Mouse (Mus musculus): ENCODE results near the gene Omd. TPM values are rescaled to one million over a fixed set of nuclear protein-coding genes. Genes with fewer than 3 reads are reported as not detected.
"Not testable (repeated sequence)": the region's sequence is repeated elsewhere in the genome, so short reads cannot be mapped to it uniquely, and the experiment has no call there.

Omd gene
- polyA plus RNA-seq, 1 experiment from 2014 or later, result 12.8 TPM

DNA sequence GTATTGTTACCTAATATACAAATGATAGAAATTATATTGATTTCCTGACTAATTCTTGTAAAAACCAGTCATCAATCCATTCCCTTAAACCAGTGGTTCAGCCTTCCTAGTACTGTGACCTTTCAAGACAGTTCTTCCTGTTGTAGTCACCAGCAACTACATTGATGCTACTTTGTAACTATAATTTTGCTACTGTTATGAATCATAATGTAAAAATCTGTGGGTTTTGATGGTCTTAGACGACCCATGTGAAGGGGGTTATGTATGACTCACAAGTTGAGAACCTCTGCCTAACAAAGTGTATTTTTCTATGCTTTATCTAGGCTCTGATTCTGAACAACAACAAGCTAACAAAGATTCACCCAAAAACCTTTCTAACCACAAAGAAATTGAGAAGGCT lies 25.3 kb upstream of the Omd start:
- in situ Hi-C loops (cut with MboI; ENCODE audit: low pct_unique_long_range_greater_than_20kb), result no loop called here
- TF ChIP-seq CTCF (IDR thresholded peaks at IDR 0.05), result no peak
- CTCF ChIA-PET, result interaction anchor here (2.4 kb wide), 1 partner anchor 87 kb away, joined by 8 read pairs; no protein-coding TSS in a partner anchor
- POLR2A ChIA-PET, result interaction anchor here (1.2 kb wide), 1 partner anchor 8 kb away, joined by 3 read pairs; no protein-coding TSS in a partner anchor
- DNase-seq (ENCODE audit: low read depth, low spot score), result no peak
- H3K27me3 ChIP-seq, result no peaks in the 10 kb centered on the region
- ATAC-seq, result no peak

DNA sequence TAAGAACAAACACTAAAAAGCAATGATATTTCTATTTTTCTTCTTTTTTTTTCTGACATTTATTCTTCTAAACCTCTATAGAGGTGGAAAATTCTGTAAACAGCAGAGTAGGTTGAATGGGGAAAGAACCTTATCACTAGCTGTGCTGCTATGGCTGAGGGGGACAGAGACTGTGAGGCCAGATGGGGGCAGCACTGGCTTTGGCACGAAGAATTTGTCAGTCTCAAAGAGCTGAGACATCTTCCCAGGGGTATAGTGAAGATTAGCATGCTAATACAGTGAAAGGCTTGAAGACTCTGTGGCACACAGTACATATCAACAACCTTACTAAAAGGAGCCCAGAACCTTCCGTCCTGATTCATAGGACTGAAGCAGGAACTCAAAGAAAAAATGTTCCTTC lies 23.1 kb upstream of the Omd start:
- in situ Hi-C loops (cut with MboI; ENCODE audit: low pct_unique_long_range_greater_than_20kb), result no loop called here
- H3K27me3 ChIP-seq, result no peaks in the 10 kb centered on the region
- peak; percentile 90 for TF ChIP-seq CTCF (IDR thresholded peaks at IDR 0.05)
- ATAC-seq (peak; percentile 69), DNase-seq (ENCODE audit: low read depth, low spot score) (no peak)
- POLR2A ChIA-PET, result no interaction called here
- CTCF ChIA-PET, result interaction anchor here (1.1 to 2.2 kb wide), 3 partner anchors 9 to 110 kb away, joined by 4 to 8 read pairs (median 5); no protein-coding TSS in a partner anchor

- no peaks in the 10 kb centered on the region for H3K27me3 ChIP-seq
- no peak for TF ChIP-seq CTCF (IDR thresholded peaks at IDR 0.05)
- POLR2A ChIA-PET, result no interaction called here
- in situ Hi-C loops (cut with MboI; ENCODE audit: low pct_unique_long_range_greater_than_20kb), result loop anchor here (5.0 kb wide), 1 partner anchor 81 kb away; no protein-coding TSS in a partner anchor
- CTCF ChIA-PET, result interaction anchor here (1.1 to 3.1 kb wide), 7 partner anchors 10 to 112 kb away, joined by 3 to 9 read pairs (median 5); no protein-coding TSS in a partner anchor
- no peak for ATAC-seq
- no peak for DNase-seq (ENCODE audit: low read depth, low spot score)
Observed at GRCm38 (mm10) chr13:49560886-49561285, 21.4 kb upstream of the Omd start.

- TF ChIP-seq CTCF (IDR thresholded peaks at IDR 0.05), result peak; percentile 25
- no peak for DNase-seq (ENCODE audit: low read depth, low spot score)
Observed at GRCm38 (mm10) chr13:49564347-49564746, 17.9 kb upstream of the Omd start.

DNA sequence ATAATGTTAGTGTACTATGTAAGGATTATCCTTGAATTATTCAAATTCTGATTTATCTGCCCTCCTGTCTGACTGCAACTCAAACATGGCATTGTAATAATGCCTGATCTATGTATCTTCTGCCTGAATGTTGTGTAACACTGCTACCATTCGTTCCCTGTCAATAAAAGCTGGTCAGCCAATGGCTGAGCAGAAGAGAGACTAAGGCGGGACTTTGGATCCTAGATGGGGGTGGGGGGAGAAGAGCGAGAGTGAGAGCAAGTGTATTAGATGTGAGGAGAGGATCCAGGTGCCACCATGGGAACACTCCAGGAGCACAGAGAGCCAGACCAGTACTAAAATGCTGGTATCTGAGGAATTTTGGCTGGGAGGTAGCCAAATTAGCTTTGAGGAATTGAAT lies 11.9 kb upstream of the Omd start:
- in situ Hi-C loops (cut with MboI; ENCODE audit: low pct_unique_long_range_greater_than_20kb), result no loop called here
- no peak for TF ChIP-seq CTCF (IDR thresholded peaks at IDR 0.05)
- ChIA-PET CTCF (interaction anchor here (1.1 to 2.2 kb wide), 2 partner anchors 9 to 67 kb away, joined by 5 to 6 read pairs; no protein-coding TSS in a partner anchor), POLR2A (no interaction called here)
- DNase-seq (ENCODE audit: low read depth, low spot score) (no peak), ATAC-seq (no peak)
- no peaks in the 10 kb centered on the region for H3K27me3 ChIP-seq

More at GRCm38 (mm10) chr13:49564347-49564746, 17.9 kb upstream of the Omd start:
- no peaks in the 10 kb centered on the region for H3K27me3 ChIP-seq
- in situ Hi-C loops (cut with MboI; ENCODE audit: low pct_unique_long_range_greater_than_20kb), result loop anchor here (5.0 kb wide), 1 partner anchor 78 kb away; no protein-coding TSS in a partner anchor
- ATAC-seq, result no peak
- ChIA-PET POLR2A (no interaction called here), CTCF (interaction anchor here (0.7 to 1.4 kb wide), 3 partner anchors 12 to 80 kb away, joined by 3 to 8 read pairs (median 3); no protein-coding TSS in a partner anchor)

GRCm38 (mm10) chr13:49571418-49571817 lies 10.8 kb upstream of the Omd start:
- in situ Hi-C loops (cut with MboI; ENCODE audit: low pct_unique_long_range_greater_than_20kb), result no loop called here
- DNase-seq (ENCODE audit: low read depth, low spot score) (no peak), ATAC-seq (no peak)
- CTCF ChIA-PET, result interaction anchor here (1.1 to 2.2 kb wide), 4 partner anchors 8 to 66 kb away, joined by 3 to 6 read pairs (median 5); no protein-coding TSS in a partner anchor
- POLR2A ChIA-PET, result no interaction called here
- H3K27me3 ChIP-seq, result no peaks in the 10 kb centered on the region
- TF ChIP-seq CTCF (IDR thresholded peaks at IDR 0.05), result no peak

GRCm38 (mm10) chr13:49583859-49584258 lies 1.6 kb downstream of the Omd start:
- DNase-seq (ENCODE audit: low read depth, low spot score) (no peak), ATAC-seq (no peak)
- POLR2A ChIA-PET, result no interaction called here
- no peaks in the 10 kb centered on the region for H3K27me3 ChIP-seq
- in situ Hi-C loops (cut with MboI; ENCODE audit: low pct_unique_long_range_greater_than_20kb), result no loop called here
- TF ChIP-seq CTCF (IDR thresholded peaks at IDR 0.05), result no peak
- CTCF ChIA-PET, result interaction anchor here (1.2 kb wide), 1 partner anchor 27 kb away, joined by 3 read pairs; no protein-coding TSS in a partner anchor

- in situ Hi-C loops (cut with MboI; ENCODE audit: low pct_unique_long_range_greater_than_20kb), result no loop called here
- no peak for TF ChIP-seq CTCF (IDR thresholded peaks at IDR 0.05)
- no peaks in the 10 kb centered on the region for H3K27me3 ChIP-seq
- DNase-seq (ENCODE audit: low read depth, low spot score) (peak; percentile 51), ATAC-seq (no peak)
- CTCF ChIA-PET, result interaction anchor here (1.2 kb wide), 1 partner anchor 26 kb away, joined by 3 read pairs; no protein-coding TSS in a partner anchor
- POLR2A ChIA-PET, result no interaction called here
Observed at GRCm38 (mm10) chr13:49584307-49585005, 2.2 kb downstream of the Omd start.

DNA sequence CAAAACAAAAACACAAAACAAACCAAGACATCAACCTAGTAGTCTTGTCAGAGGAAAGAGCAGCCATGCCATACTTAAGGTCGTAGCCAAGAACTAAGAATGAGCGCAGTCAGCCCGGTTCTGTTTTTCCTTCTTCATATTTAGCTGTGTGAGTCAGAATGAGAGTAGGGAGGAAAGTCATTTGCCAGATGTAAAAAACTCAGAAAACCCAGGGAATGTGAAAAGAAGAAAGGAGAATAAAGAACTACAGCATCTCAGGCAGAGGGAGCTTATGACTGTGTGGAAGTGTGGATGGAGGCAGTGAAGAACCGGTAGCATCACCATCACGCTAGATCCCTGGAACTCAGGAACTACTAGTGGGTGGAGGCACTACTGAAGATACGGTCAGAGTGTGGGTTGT lies 3.8 kb downstream of the Omd start:
- ChIA-PET POLR2A (no interaction called here), CTCF (interaction anchor here (1.6 kb wide), 1 partner anchor 21 kb away, joined by 6 read pairs; the partner anchor contains the start of gene Ogn)
- in situ Hi-C loops (cut with MboI; ENCODE audit: low pct_unique_long_range_greater_than_20kb), result no loop called here
- no peak for TF ChIP-seq CTCF (IDR thresholded peaks at IDR 0.05)
- DNase-seq (ENCODE audit: low read depth, low spot score) (no peak), ATAC-seq (no peak)
- no peaks in the 10 kb centered on the region for H3K27me3 ChIP-seq

DNA sequence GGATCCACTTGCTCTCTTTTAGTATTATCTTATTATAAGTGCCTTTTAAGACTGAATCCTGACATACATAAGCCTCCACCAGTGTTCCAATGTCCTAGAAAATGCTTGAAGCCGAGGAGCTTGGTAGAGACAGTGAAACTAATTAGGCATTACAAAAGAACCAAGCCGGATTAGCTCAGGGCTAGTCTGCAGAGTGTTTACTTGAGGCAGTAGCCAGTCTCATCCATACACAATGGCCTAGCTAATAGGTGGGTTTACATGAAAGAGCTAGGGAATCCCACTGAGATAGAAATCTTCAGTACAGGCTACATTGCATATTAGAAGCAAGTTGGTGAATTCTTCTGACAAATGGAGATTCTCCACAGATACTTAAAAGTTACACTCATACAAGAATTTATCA lies 20.3 kb downstream of the Omd start:
- CTCF ChIA-PET, result interaction anchor here (1.7 to 2.9 kb wide), 2 partner anchors 10 to 21 kb away, joined by 4 to 11 read pairs; no protein-coding TSS in a partner anchor
- ATAC-seq; POLR2A ChIA-PET; in situ Hi-C loops (cut with MboI; ENCODE audit: low pct_unique_long_range_greater_than_20kb); H3K27me3 ChIP-seq; DNase-seq (ENCODE audit: low read depth, low spot score): not testable (repeated sequence)

GRCm38 (mm10) chr13:49603603-49604002 lies 21.3 kb downstream of the Omd start:
- H3K27me3 ChIP-seq, result no peaks in the 10 kb centered on the region
- no peak for ATAC-seq
- DNase-seq (ENCODE audit: low read depth, low spot score), result no peak
- in situ Hi-C loops (cut with MboI; ENCODE audit: low pct_unique_long_range_greater_than_20kb), result no loop called here
- POLR2A ChIA-PET, result no interaction called here
- CTCF ChIA-PET, result interaction anchor here (1.7 to 2.9 kb wide), 2 partner anchors 11 to 22 kb away, joined by 4 to 11 read pairs; no protein-coding TSS in a partner anchor
- TF ChIP-seq CTCF (IDR thresholded peaks at IDR 0.05), result no peak

All from Patski (cell line).